Mouse (Mus musculus) liver, postnatal 0 days (tissue): ENCODE results near the gene Fam20c.

Experiments used
- CTCF ChIP-seq: sonication (generic); IDR thresholded peaks from 2 replicates; pipeline ENCODE4 v1.5.1; 2016; ENCODE audit warnings: antibody characterized with exemption, low read depth
- EP300 ChIP-seq: IDR thresholded peaks from 2 replicates; pipeline ENCODE4 v1.6.1; 2016; ENCODE audit warnings: antibody characterized with exemption, low read depth, mild to moderate bottlenecking

DNA sequence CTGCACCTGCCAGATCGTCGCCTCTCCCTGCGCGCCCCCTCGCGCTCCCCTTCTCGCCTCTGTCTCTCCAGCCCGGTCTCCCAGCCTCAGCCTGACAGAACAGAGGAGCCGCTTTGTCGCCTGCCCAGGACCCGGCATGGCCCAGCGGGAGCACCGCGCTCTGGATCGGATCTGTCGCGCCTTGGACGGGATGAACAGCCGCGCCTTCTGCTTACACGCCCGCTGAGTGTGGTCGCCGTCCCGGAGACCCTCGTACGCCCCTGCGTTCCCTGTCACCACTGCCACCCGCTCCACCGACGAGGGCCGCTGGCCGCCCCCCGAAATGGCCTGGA lies 773 bp downstream of the Fam20c start:
- TF ChIP-seq CTCF (no peak), EP300 (no peak)
